Mouse (Mus musculus) bone marrow, adult 2 months (tissue): Measurements from ENCODE around the gene Cd72. TPM values are rescaled to one million over a fixed set of nuclear protein-coding genes. Genes with fewer than 3 reads are reported as not detected.

Experiments used
- H3K27ac ChIP-seq: fragments of 200-500 bp; 2 replicates; pipeline ENCODE4 v1.5.1; 2012; ENCODE audit warnings: low read depth, mild to moderate bottlenecking, control low read depth, inconsistent platforms, low read length; ENCODE audit not compliant: control insufficient read depth, poor library complexity, insufficient read depth
- H3K4me1 ChIP-seq: fragments of 200-500 bp; 2 replicates; pipeline ENCODE4 v1.6.1; 2011; ENCODE audit warnings: low read length; ENCODE audit not compliant: control insufficient read depth, insufficient read depth
- H3K4me3 ChIP-seq: fragments of 200-500 bp; replicated peaks from 2 replicates; pipeline ENCODE3; 2011; ENCODE audit warnings: mild to moderate bottlenecking, low read depth, low read length, control low read depth; ENCODE audit not compliant: control insufficient read depth
- CTCF ChIP-seq: fragments of 200-500 bp; IDR thresholded peaks from 2 replicates; pipeline ENCODE4 v1.5.1; 2011; ENCODE audit warnings: low read length, control low read depth; ENCODE audit not compliant: control insufficient read depth, insufficient read depth
- POLR2A ChIP-seq: fragments of 200-500 bp; IDR thresholded peaks from 2 replicates; pipeline ENCODE4 v1.6.1; 2011; ENCODE audit warnings: low read depth, mild to moderate bottlenecking, control low read depth, low read length, borderline replicate concordance; ENCODE audit not compliant: control insufficient read depth
- WGBS: fragments of 180-500 bp; shearing (Covaris S2); methylation state at CpG from one replicate; pipeline ENCODE4 v1.1.7; 2018; 5-methylcytosine and 5-hydroxymethylcytosine counted together
- polyA plus RNA-seq: library from polyadenylated mRNA; stranded (reverse); fragments of >200 nt; gene quantifications from 2 replicates; pipeline ENCODE4 v1.2.4, GENCODE M21; 2011; ENCODE audit warnings: low replicate concordance; ENCODE audit not compliant: missing spikeins, insufficient read depth, insufficient read length

Cd72 gene
- polyA plus RNA-seq, 1 experiment: 275 TPM

- 85% methylated on average over 10 of the region's 10 CpGs for WGBS
- Histone ChIP-seq H3K4me1 (peaks cover 3% of the 10 kb centered on the region; the same call in 1 of the 2 replicates), H3K4me3 (no peak overlapping the region), H3K27ac (no peak overlapping the region)
- TF ChIP-seq POLR2A: no peak
Observed at GRCm38 (mm10) chr4:43470301-43470700, 15.9 kb upstream of the Cd72 start.

- TF ChIP-seq POLR2A (no peak), CTCF (no peak)
- no peak overlapping the region for H3K27ac ChIP-seq
- no peak overlapping the region for H3K4me3 ChIP-seq
- 75% methylated on average over 7 of the region's 7 CpGs for WGBS
- peaks cover 3% of the 10 kb centered on the region; the same call in 1 of the 2 replicates for H3K4me1 ChIP-seq
Observed at GRCm38 (mm10) chr4:43466872-43467271, 12.4 kb upstream of the Cd72 start.

- no peak for TF ChIP-seq CTCF
- no peak for TF ChIP-seq POLR2A
- peaks cover 3% of the 10 kb centered on the region; the same call in 1 of the 2 replicates for H3K4me1 ChIP-seq
- H3K27ac ChIP-seq: peak overlapping the region; percentile 18; the same call in 1 of the 2 replicates
- WGBS: 24% methylated on average over 6 of the region's 6 CpGs
- no peak overlapping the region for H3K4me3 ChIP-seq
Observed at GRCm38 (mm10) chr4:43465935-43466334, 11.5 kb upstream of the Cd72 start.

- WGBS: 75% methylated on average over 5 of the region's 5 CpGs
- H3K4me1 ChIP-seq: peaks cover 4% of the 10 kb centered on the region
- TF ChIP-seq POLR2A (no peak), CTCF (no peak)
- H3K27ac ChIP-seq: no peak overlapping the region
- no peak overlapping the region for H3K4me3 ChIP-seq
Observed at GRCm38 (mm10) chr4:43463102-43463501, 8.7 kb upstream of the Cd72 start.

GRCm38 (mm10) chr4:43457124-43457523 lies 2.7 kb upstream of the Cd72 start:
- Histone ChIP-seq H3K4me3 (no peak overlapping the region), H3K4me1 (peaks cover 5% of the 10 kb centered on the region), H3K27ac (peak overlapping the region; percentile 83)
- TF ChIP-seq CTCF (no peak), POLR2A (no peak)
- 11% methylated on average over 8 of the region's 8 CpGs for WGBS

GRCm38 (mm10) chr4:43456470-43456869 lies 2.0 kb upstream of the Cd72 start:
- TF ChIP-seq POLR2A (no peak), CTCF (no peak)
- Histone ChIP-seq H3K27ac (peak overlapping the region; percentile 83), H3K4me1 (peaks cover 5% of the 10 kb centered on the region), H3K4me3 (no peak overlapping the region)
- WGBS: 2% methylated on average over 4 of the region's 4 CpGs

- peak overlapping the region; percentile 65 for H3K4me3 ChIP-seq
- H3K4me1 ChIP-seq: peaks cover 5% of the 10 kb centered on the region
- TF ChIP-seq CTCF (no peak), POLR2A (no peak)
- H3K27ac ChIP-seq: peak overlapping the region; percentile 78
- 0% methylated on average over 18 of the region's 18 CpGs for WGBS
Observed at GRCm38 (mm10) chr4:43453413-43453812, 1.0 kb downstream of the Cd72 start.

GRCm38 (mm10) chr4:43452315-43452714 lies 2.1 kb downstream of the Cd72 start:
- H3K27ac ChIP-seq: no peak overlapping the region
- no peak overlapping the region for H3K4me3 ChIP-seq
- TF ChIP-seq CTCF (no peak), POLR2A (no peak)
- WGBS: 69% methylated on average over 11 of the region's 11 CpGs
- H3K4me1 ChIP-seq: peaks cover 4% of the 10 kb centered on the region

- no peak overlapping the region for H3K4me3 ChIP-seq
- H3K27ac ChIP-seq: no peak overlapping the region
- 89% methylated on average over 3 of the region's 3 CpGs for WGBS
- no peak for TF ChIP-seq POLR2A
- TF ChIP-seq CTCF: no peak
- no peaks in the 10 kb centered on the region; the same call in 1 of the 2 replicates for H3K4me1 ChIP-seq
Observed at GRCm38 (mm10) chr4:43448554-43448953, 5.9 kb downstream of the Cd72 start.

GRCm38 (mm10) chr4:43447251-43447650 lies 7.2 kb downstream of the Cd72 start:
- Histone ChIP-seq H3K4me1 (no peaks in the 10 kb centered on the region; the same call in 1 of the 2 replicates), H3K4me3 (no peak overlapping the region), H3K27ac (no peak overlapping the region)
- 74% methylated on average over 13 of the region's 13 CpGs for WGBS
- no peak for TF ChIP-seq CTCF
- TF ChIP-seq POLR2A: no peak
